Mouse (Mus musculus): ENCODE data around the gene Ankrd16. TPM values are rescaled to one million over a fixed set of nuclear protein-coding genes. Genes with fewer than 3 reads are reported as not detected.

The Ankrd16 gene
- polyA plus RNA-seq (2014; fragmentation: Nextera tagmentation; extraction: Ambion mirVana) = 19.6 and 25.7 TPM in 2 replicates

GRCm38 (mm10) chr2:11777091-11778068 is at the start of gene Ankrd16, which contains the start of gene Fbh1:
Ankrd16 (plus strand) TSS chr2:11777876.
Fbh1 (minus strand) TSS chr2:11777582.
- Histone ChIP-seq H3K36me3 (ENCODE audit: control insufficient read depth, insufficient read depth, low read length) (peaks cover 11% of the 10 kb centered on the region), H3K9me3 (replicated peaks; ENCODE audit: control insufficient read depth, low read length) (no peaks in the 10 kb centered on the region), H3K4me2 (peak within 1 kb of the TSS; percentile 94), H3K9ac (ENCODE audit: low read depth, low read length) (peak within 1 kb of the TSS; percentile 81), H3K27ac (ENCODE audit: low read depth, low read length) (peak within 1 kb of the TSS; percentile 91), H3K4me3 (ENCODE audit: low read depth, low read length) (peak within 1 kb of the TSS; percentile 89), H3K27me3 (ENCODE audit: control insufficient read depth, insufficient read depth, low read length) (no peaks in the 10 kb centered on the region), H3K4me1 (ENCODE audit: control insufficient read depth, insufficient read depth, low read length) (peaks cover 14% of the 10 kb centered on the region)
- peak; percentile 96 for ATAC-seq (replicated peaks; ENCODE audit: insufficient number of reproducible peaks, low FRiP score, low TSS enrichment)
- WGBS (ENCODE audit: insufficient replicate concordance) = under 1% methylated on average over 73 of the region's 73 CpGs

- H3K4me2 ChIP-seq = no peak overlapping the region
- H3K4me3 ChIP-seq (ENCODE audit: low read depth, low read length) = no peak overlapping the region
- 48% methylated on average over 3 of the region's 3 CpGs for WGBS (ENCODE audit: insufficient replicate concordance)
- no peaks in the 10 kb centered on the region for H3K4me1 ChIP-seq (ENCODE audit: control insufficient read depth, insufficient read depth, low read length)
- no peaks in the 10 kb centered on the region for H3K9me3 ChIP-seq (replicated peaks; ENCODE audit: control insufficient read depth, low read length)
- no peak for ATAC-seq (replicated peaks; ENCODE audit: insufficient number of reproducible peaks, low FRiP score, low TSS enrichment)
- no peaks in the 10 kb centered on the region for H3K27me3 ChIP-seq (ENCODE audit: control insufficient read depth, insufficient read depth, low read length)
- no peak overlapping the region for H3K9ac ChIP-seq (ENCODE audit: low read depth, low read length)
- no peak overlapping the region for H3K27ac ChIP-seq (ENCODE audit: low read depth, low read length)
- no peaks in the 10 kb centered on the region for H3K36me3 ChIP-seq (ENCODE audit: control insufficient read depth, insufficient read depth, low read length)
These were observed 48.6 kb upstream of the Ankrd16 start for GRCm38 (mm10) chr2:11729091-11729490.

- ATAC-seq (replicated peaks; ENCODE audit: insufficient number of reproducible peaks, low FRiP score, low TSS enrichment) = no peak
- WGBS (ENCODE audit: insufficient replicate concordance) = 73% methylated on average over 5 of the region's 5 CpGs
- no peak overlapping the region for H3K9ac ChIP-seq (ENCODE audit: low read depth, low read length)
These were observed 44.7 kb upstream of the Ankrd16 start for GRCm38 (mm10) chr2:11732978-11733377.

GRCm38 (mm10) chr2:11735853-11736252 is 41.8 kb upstream of the Ankrd16 start:
- peaks cover 11% of the 10 kb centered on the region for H3K36me3 ChIP-seq (ENCODE audit: control insufficient read depth, insufficient read depth, low read length)
- H3K9me3 ChIP-seq (replicated peaks; ENCODE audit: control insufficient read depth, low read length) = no peaks in the 10 kb centered on the region
- no peak overlapping the region for H3K4me2 ChIP-seq
- ATAC-seq (replicated peaks; ENCODE audit: insufficient number of reproducible peaks, low FRiP score, low TSS enrichment) = no peak
- H3K4me3 ChIP-seq (ENCODE audit: low read depth, low read length) = no peak overlapping the region
- no peak overlapping the region for H3K27ac ChIP-seq (ENCODE audit: low read depth, low read length)
- H3K9ac ChIP-seq (ENCODE audit: low read depth, low read length) = no peak overlapping the region
- no peaks in the 10 kb centered on the region for H3K4me1 ChIP-seq (ENCODE audit: control insufficient read depth, insufficient read depth, low read length)
- H3K27me3 ChIP-seq (ENCODE audit: control insufficient read depth, insufficient read depth, low read length) = no peaks in the 10 kb centered on the region
- 79% methylated on average over 6 of the region's 6 CpGs for WGBS (ENCODE audit: insufficient replicate concordance)

More at GRCm38 (mm10) chr2:11732978-11733377, 44.7 kb upstream of the Ankrd16 start:
- Histone ChIP-seq H3K4me2 (no peak overlapping the region), H3K27ac (ENCODE audit: low read depth, low read length) (no peak overlapping the region), H3K36me3 (ENCODE audit: control insufficient read depth, insufficient read depth, low read length) (no peaks in the 10 kb centered on the region), H3K4me1 (ENCODE audit: control insufficient read depth, insufficient read depth, low read length) (no peaks in the 10 kb centered on the region), H3K4me3 (ENCODE audit: low read depth, low read length) (no peak overlapping the region), H3K27me3 (ENCODE audit: control insufficient read depth, insufficient read depth, low read length) (no peaks in the 10 kb centered on the region), H3K9me3 (replicated peaks; ENCODE audit: control insufficient read depth, low read length) (no peaks in the 10 kb centered on the region)

GRCm38 (mm10) chr2:11738794-11739193 is 38.9 kb upstream of the Ankrd16 start:
- WGBS (ENCODE audit: insufficient replicate concordance) = 87% methylated on average over 3 of the region's 3 CpGs
- Histone ChIP-seq H3K4me1 (ENCODE audit: control insufficient read depth, insufficient read depth, low read length) (no peaks in the 10 kb centered on the region), H3K27me3 (ENCODE audit: control insufficient read depth, insufficient read depth, low read length) (no peaks in the 10 kb centered on the region), H3K36me3 (ENCODE audit: control insufficient read depth, insufficient read depth, low read length) (peaks cover 33% of the 10 kb centered on the region), H3K4me3 (ENCODE audit: low read depth, low read length) (no peak overlapping the region), H3K9ac (ENCODE audit: low read depth, low read length) (no peak overlapping the region), H3K27ac (ENCODE audit: low read depth, low read length) (no peak overlapping the region), H3K4me2 (no peak overlapping the region), H3K9me3 (replicated peaks; ENCODE audit: control insufficient read depth, low read length) (no peaks in the 10 kb centered on the region)
- ATAC-seq (replicated peaks; ENCODE audit: insufficient number of reproducible peaks, low FRiP score, low TSS enrichment) = no peak

- no peak overlapping the region for H3K9ac ChIP-seq (ENCODE audit: low read depth, low read length)
- peaks cover 33% of the 10 kb centered on the region for H3K36me3 ChIP-seq (ENCODE audit: control insufficient read depth, insufficient read depth, low read length)
- no peaks in the 10 kb centered on the region for H3K27me3 ChIP-seq (ENCODE audit: control insufficient read depth, insufficient read depth, low read length)
- no peak overlapping the region for H3K27ac ChIP-seq (ENCODE audit: low read depth, low read length)
- H3K4me2 ChIP-seq = no peak overlapping the region
- no peak for ATAC-seq (replicated peaks; ENCODE audit: insufficient number of reproducible peaks, low FRiP score, low TSS enrichment)
- WGBS (ENCODE audit: insufficient replicate concordance) = 93% methylated on average over 4 of the region's 4 CpGs
- no peaks in the 10 kb centered on the region for H3K9me3 ChIP-seq (replicated peaks; ENCODE audit: control insufficient read depth, low read length)
- no peaks in the 10 kb centered on the region for H3K4me1 ChIP-seq (ENCODE audit: control insufficient read depth, insufficient read depth, low read length)
- H3K4me3 ChIP-seq (ENCODE audit: low read depth, low read length) = no peak overlapping the region
These were observed 38.1 kb upstream of the Ankrd16 start for GRCm38 (mm10) chr2:11739516-11740051.

GRCm38 (mm10) chr2:11762541-11762940 is 15.1 kb upstream of the Ankrd16 start:
- no peak for ATAC-seq (replicated peaks; ENCODE audit: insufficient number of reproducible peaks, low FRiP score, low TSS enrichment)
- H3K27ac ChIP-seq (ENCODE audit: low read depth, low read length) = no peak overlapping the region
- H3K4me3 ChIP-seq (ENCODE audit: low read depth, low read length) = no peak overlapping the region
- no peak overlapping the region for H3K4me2 ChIP-seq
- peaks cover 55% of the 10 kb centered on the region for H3K36me3 ChIP-seq (ENCODE audit: control insufficient read depth, insufficient read depth, low read length)
- WGBS (ENCODE audit: insufficient replicate concordance) = 89% methylated on average over 4 of the region's 4 CpGs
- H3K27me3 ChIP-seq (ENCODE audit: control insufficient read depth, insufficient read depth, low read length) = no peaks in the 10 kb centered on the region
- H3K9me3 ChIP-seq (replicated peaks; ENCODE audit: control insufficient read depth, low read length) = no peaks in the 10 kb centered on the region
- no peaks in the 10 kb centered on the region for H3K4me1 ChIP-seq (ENCODE audit: control insufficient read depth, insufficient read depth, low read length)
- H3K9ac ChIP-seq (ENCODE audit: low read depth, low read length) = no peak overlapping the region

- ATAC-seq (replicated peaks; ENCODE audit: insufficient number of reproducible peaks, low FRiP score, low TSS enrichment) = no peak
- WGBS (ENCODE audit: insufficient replicate concordance) = 83% methylated on average over 4 of the region's 4 CpGs
- Histone ChIP-seq H3K4me1 (ENCODE audit: control insufficient read depth, insufficient read depth, low read length) (no peaks in the 10 kb centered on the region), H3K4me2 (no peak overlapping the region), H3K36me3 (ENCODE audit: control insufficient read depth, insufficient read depth, low read length) (peaks cover 36% of the 10 kb centered on the region), H3K9ac (ENCODE audit: low read depth, low read length) (no peak overlapping the region), H3K9me3 (replicated peaks; ENCODE audit: control insufficient read depth, low read length) (no peaks in the 10 kb centered on the region), H3K27me3 (ENCODE audit: control insufficient read depth, insufficient read depth, low read length) (no peaks in the 10 kb centered on the region), H3K4me3 (ENCODE audit: low read depth, low read length) (no peak overlapping the region), H3K27ac (ENCODE audit: low read depth, low read length) (no peak overlapping the region)
These were observed 12.0 kb upstream of the Ankrd16 start for GRCm38 (mm10) chr2:11765694-11766093.
